Mouse (Mus musculus): ENCODE measurements around the gene Ppara. TPM values are rescaled to one million over a fixed set of nuclear protein-coding genes. Genes with fewer than 3 reads are reported as not detected.

Gene Ppara
- polyA plus RNA-seq, 1 experiment from 2014 or later = 2.5 TPM

- no peak overlapping the region for H3K4me3 ChIP-seq (ENCODE audit: low read depth, low read length)
- no peak overlapping the region for H3K9ac ChIP-seq (ENCODE audit: low read depth, low read length)
- DNase-seq (ENCODE audit: low spot score) = no peak
- peaks cover 13% of the 10 kb centered on the region for H3K27me3 ChIP-seq (replicated peaks; ENCODE audit: control insufficient read depth, insufficient read depth, low read length)
- no peak for ATAC-seq (replicated peaks; ENCODE audit: low FRiP score)
- H3K9me3 ChIP-seq (ENCODE audit: control insufficient read depth, low read length) = no peaks in the 10 kb centered on the region
- H3K36me3 ChIP-seq (ENCODE audit: control insufficient read depth, insufficient read depth, low read length) = no peaks in the 10 kb centered on the region
- peaks cover 2% of the 10 kb centered on the region; the same call in 1 of the 2 replicates for H3K4me1 ChIP-seq (replicated peaks; ENCODE audit: control insufficient read depth, insufficient read depth, low read length)
- H3K27ac ChIP-seq (ENCODE audit: low read depth, low read length) = no peak overlapping the region
- no peak overlapping the region for H3K4me2 ChIP-seq
- WGBS = 77% methylated on average over 9 of the region's 9 CpGs
Measured at GRCm38 (mm10) chr15:85729256-85729655, 5.5 kb upstream of the Ppara start.

GRCm38 (mm10) chr15:85730027-85730426 is 4.8 kb upstream of the Ppara start:
- Histone ChIP-seq H3K27ac (ENCODE audit: low read depth, low read length) (no peak overlapping the region), H3K4me1 (replicated peaks; ENCODE audit: control insufficient read depth, insufficient read depth, low read length) (peaks cover 6% of the 10 kb centered on the region; the same call in 1 of the 2 replicates), H3K36me3 (ENCODE audit: control insufficient read depth, insufficient read depth, low read length) (no peaks in the 10 kb centered on the region), H3K4me3 (ENCODE audit: low read depth, low read length) (no peak overlapping the region), H3K4me2 (no peak overlapping the region), H3K9me3 (ENCODE audit: control insufficient read depth, low read length) (no peaks in the 10 kb centered on the region), H3K27me3 (replicated peaks; ENCODE audit: control insufficient read depth, insufficient read depth, low read length) (peaks cover 21% of the 10 kb centered on the region), H3K9ac (ENCODE audit: low read depth, low read length) (no peak overlapping the region)
- no peak for ATAC-seq (replicated peaks; ENCODE audit: low FRiP score)
- no peak for DNase-seq (ENCODE audit: low spot score)
- WGBS = 30% methylated on average over 2 of the region's 2 CpGs

- Histone ChIP-seq H3K27me3 (replicated peaks; ENCODE audit: control insufficient read depth, insufficient read depth, low read length) (peaks cover 41% of the 10 kb centered on the region), H3K4me1 (replicated peaks; ENCODE audit: control insufficient read depth, insufficient read depth, low read length) (peaks cover 6% of the 10 kb centered on the region; the same call in 1 of the 2 replicates), H3K4me3 (ENCODE audit: low read depth, low read length) (no peak overlapping the region), H3K9me3 (ENCODE audit: control insufficient read depth, low read length) (no peaks in the 10 kb centered on the region), H3K9ac (ENCODE audit: low read depth, low read length) (no peak overlapping the region), H3K36me3 (ENCODE audit: control insufficient read depth, insufficient read depth, low read length) (no peaks in the 10 kb centered on the region), H3K27ac (ENCODE audit: low read depth, low read length) (no peak overlapping the region), H3K4me2 (no peak overlapping the region)
- DNase-seq (ENCODE audit: low spot score) (no peak), ATAC-seq (replicated peaks; ENCODE audit: low FRiP score) (no peak)
- WGBS = 72% methylated on average over 3 of the region's 3 CpGs
Measured at GRCm38 (mm10) chr15:85731885-85732603, 2.7 kb upstream of the Ppara start.

GRCm38 (mm10) chr15:85732604-85732968 is 2.2 kb upstream of the Ppara start:
- Histone ChIP-seq H3K4me2 (no peak overlapping the region), H3K9ac (ENCODE audit: low read depth, low read length) (no peak overlapping the region), H3K27ac (ENCODE audit: low read depth, low read length) (no peak overlapping the region), H3K27me3 (replicated peaks; ENCODE audit: control insufficient read depth, insufficient read depth, low read length) (peaks cover 45% of the 10 kb centered on the region), H3K4me3 (ENCODE audit: low read depth, low read length) (no peak overlapping the region), H3K9me3 (ENCODE audit: control insufficient read depth, low read length) (no peaks in the 10 kb centered on the region), H3K4me1 (replicated peaks; ENCODE audit: control insufficient read depth, insufficient read depth, low read length) (peaks cover 6% of the 10 kb centered on the region; the same call in 1 of the 2 replicates), H3K36me3 (ENCODE audit: control insufficient read depth, insufficient read depth, low read length) (no peaks in the 10 kb centered on the region)
- no peak for DNase-seq (ENCODE audit: low spot score)
- 57% methylated on average over 5 of the region's 5 CpGs for WGBS
- no peak for ATAC-seq (replicated peaks; ENCODE audit: low FRiP score)

GRCm38 (mm10) chr15:85733686-85734085 is 1.1 kb upstream of the Ppara start:
- DNase-seq (ENCODE audit: low spot score) (no peak), ATAC-seq (replicated peaks; ENCODE audit: low FRiP score) (no peak)
- Histone ChIP-seq H3K36me3 (ENCODE audit: control insufficient read depth, insufficient read depth, low read length) (no peaks in the 10 kb centered on the region), H3K27ac (ENCODE audit: low read depth, low read length) (no peak overlapping the region), H3K4me1 (replicated peaks; ENCODE audit: control insufficient read depth, insufficient read depth, low read length) (peaks cover 6% of the 10 kb centered on the region; the same call in 1 of the 2 replicates), H3K27me3 (replicated peaks; ENCODE audit: control insufficient read depth, insufficient read depth, low read length) (peaks cover 45% of the 10 kb centered on the region), H3K4me3 (ENCODE audit: low read depth, low read length) (no peak overlapping the region), H3K9ac (ENCODE audit: low read depth, low read length) (no peak overlapping the region), H3K4me2 (no peak overlapping the region), H3K9me3 (ENCODE audit: control insufficient read depth, low read length) (no peaks in the 10 kb centered on the region)
- 88% methylated on average over 2 of the region's 2 CpGs for WGBS

GRCm38 (mm10) chr15:85734148-85734547 is 635 bp upstream of the Ppara start:
- WGBS = 42% methylated on average over 8 of the region's 8 CpGs
- ATAC-seq (replicated peaks; ENCODE audit: low FRiP score) (no peak), DNase-seq (ENCODE audit: low spot score) (no peak)
- Histone ChIP-seq H3K4me2 (peak overlapping the region; percentile 71), H3K9me3 (ENCODE audit: control insufficient read depth, low read length) (no peaks in the 10 kb centered on the region), H3K27ac (ENCODE audit: low read depth, low read length) (no peak overlapping the region), H3K4me3 (ENCODE audit: low read depth, low read length) (peak overlapping the region; percentile 60), H3K36me3 (ENCODE audit: control insufficient read depth, insufficient read depth, low read length) (no peaks in the 10 kb centered on the region), H3K4me1 (replicated peaks; ENCODE audit: control insufficient read depth, insufficient read depth, low read length) (peaks cover 6% of the 10 kb centered on the region; the same call in 1 of the 2 replicates), H3K27me3 (replicated peaks; ENCODE audit: control insufficient read depth, insufficient read depth, low read length) (peaks cover 45% of the 10 kb centered on the region), H3K9ac (ENCODE audit: low read depth, low read length) (no peak overlapping the region)

- peak; percentile 89 for DNase-seq (ENCODE audit: low spot score)
- WGBS = under 1% methylated on average over 78 of the region's 78 CpGs
- Histone ChIP-seq H3K27me3 (replicated peaks; ENCODE audit: control insufficient read depth, insufficient read depth, low read length) (peaks cover 49% of the 10 kb centered on the region), H3K4me1 (replicated peaks; ENCODE audit: control insufficient read depth, insufficient read depth, low read length) (peaks cover 6% of the 10 kb centered on the region; the same call in 1 of the 2 replicates), H3K9ac (ENCODE audit: low read depth, low read length) (peak overlapping the region; percentile 38; the same call in 1 of the 2 replicates), H3K4me2 (peak overlapping the region; percentile 71), H3K4me3 (ENCODE audit: low read depth, low read length) (peak overlapping the region; percentile 60), H3K36me3 (ENCODE audit: control insufficient read depth, insufficient read depth, low read length) (no peaks in the 10 kb centered on the region), H3K9me3 (ENCODE audit: control insufficient read depth, low read length) (no peaks in the 10 kb centered on the region), H3K27ac (ENCODE audit: low read depth, low read length) (no peak overlapping the region)
- peak; percentile 90 for ATAC-seq (replicated peaks; ENCODE audit: low FRiP score)
Measured at GRCm38 (mm10) chr15:85735063-85735835, 466 bp downstream of the Ppara start.

- H3K9me3 ChIP-seq (ENCODE audit: control insufficient read depth, low read length) = no peaks in the 10 kb centered on the region
- H3K36me3 ChIP-seq (ENCODE audit: control insufficient read depth, insufficient read depth, low read length) = no peaks in the 10 kb centered on the region
- no peak overlapping the region for H3K27ac ChIP-seq (ENCODE audit: low read depth, low read length)
- peaks cover 49% of the 10 kb centered on the region for H3K27me3 ChIP-seq (replicated peaks; ENCODE audit: control insufficient read depth, insufficient read depth, low read length)
- peak overlapping the region; percentile 71 for H3K4me2 ChIP-seq
- H3K4me1 ChIP-seq (replicated peaks; ENCODE audit: control insufficient read depth, insufficient read depth, low read length) = peaks cover 6% of the 10 kb centered on the region; the same call in 1 of the 2 replicates
- ATAC-seq (replicated peaks; ENCODE audit: low FRiP score) (no peak; the same call in none of the 2 replicates), DNase-seq (ENCODE audit: low spot score) (no peak)
- H3K9ac ChIP-seq (ENCODE audit: low read depth, low read length) = peak overlapping the region; percentile 38; the same call in 1 of the 2 replicates
- peak overlapping the region; percentile 60 for H3K4me3 ChIP-seq (ENCODE audit: low read depth, low read length)
- WGBS = 3% methylated on average over 25 of the region's 25 CpGs
Measured at GRCm38 (mm10) chr15:85735836-85736190, 1.0 kb downstream of the Ppara start.

Measured in liver, embryonic 11.5 days (tissue).